Mouse (Mus musculus): ENCODE data around the gene Tbpl1. TPM values are rescaled to one million over a fixed set of nuclear protein-coding genes. Genes with fewer than 3 reads are reported as not detected.

Tbpl1 gene
- polyA plus RNA-seq, 1 experiment from 2014 or later, result 52.6 TPM

GRCm38 (mm10) chr10:22720781-22721529 is 10.8 kb downstream of the Tbpl1 start:
- Histone ChIP-seq H3K9me3 (ENCODE audit: control insufficient read depth, low read length) (no peaks in the 10 kb centered on the region), H3K27ac (ENCODE audit: low read depth) (no peak overlapping the region), H3K36me3 (ENCODE audit: control insufficient read depth, insufficient read depth, low read length) (no peaks in the 10 kb centered on the region), H3K27me3 (replicated peaks; ENCODE audit: control insufficient read depth, insufficient read depth, low read length) (no peaks in the 10 kb centered on the region), H3K9ac (ENCODE audit: low read length) (no peak overlapping the region), H3K4me3 (ENCODE audit: low read depth, low read length) (no peak overlapping the region), H3K4me1 (replicated peaks; ENCODE audit: control insufficient read depth, insufficient read depth, low read length) (0 out of 2 replicates have a peak, but pooled peaks cover 6% of the 10 kb centered on the region), H3K4me2 (ENCODE audit: low read length) (no peak overlapping the region)
- no peak for ATAC-seq (replicated peaks; ENCODE audit: low FRiP score, low TSS enrichment, low read depth)
- no peak for DNase-seq (ENCODE audit: low spot score)
- 85% methylated on average over 5 of the region's 5 CpGs for WGBS

- H3K36me3 ChIP-seq (ENCODE audit: control insufficient read depth, insufficient read depth, low read length), result no peaks in the 10 kb centered on the region
- no peak overlapping the region for H3K27ac ChIP-seq (ENCODE audit: low read depth)
- ATAC-seq (replicated peaks; ENCODE audit: low FRiP score, low TSS enrichment, low read depth), result no peak
Measured at GRCm38 (mm10) chr10:22718475-22718874, 13.3 kb downstream of the Tbpl1 start.

GRCm38 (mm10) chr10:22714520-22714919 is 17.2 kb downstream of the Tbpl1 start:
- Histone ChIP-seq H3K9ac (ENCODE audit: low read length) (no peak overlapping the region), H3K4me1 (replicated peaks; ENCODE audit: control insufficient read depth, insufficient read depth, low read length) (0 out of 2 replicates have a peak, but pooled peaks cover 15% of the 10 kb centered on the region), H3K9me3 (ENCODE audit: control insufficient read depth, low read length) (no peaks in the 10 kb centered on the region), H3K27ac (ENCODE audit: low read depth) (no peak overlapping the region), H3K36me3 (ENCODE audit: control insufficient read depth, insufficient read depth, low read length) (peaks cover 10% of the 10 kb centered on the region), H3K4me3 (ENCODE audit: low read depth, low read length) (no peak overlapping the region), H3K27me3 (replicated peaks; ENCODE audit: control insufficient read depth, insufficient read depth, low read length) (no peaks in the 10 kb centered on the region), H3K4me2 (ENCODE audit: low read length) (no peak overlapping the region)
- ATAC-seq (replicated peaks; ENCODE audit: low FRiP score, low TSS enrichment, low read depth), result peak; percentile 36; the same call in 1 of the 2 replicates
- WGBS, result 75% methylated on average over 4 of the region's 4 CpGs
- peak; percentile 62 for DNase-seq (ENCODE audit: low spot score)

More at GRCm38 (mm10) chr10:22718475-22718874, 13.3 kb downstream of the Tbpl1 start:
- no peak overlapping the region for H3K9ac ChIP-seq (ENCODE audit: low read length)
- no peak overlapping the region for H3K4me3 ChIP-seq (ENCODE audit: low read depth, low read length)
- H3K4me2 ChIP-seq (ENCODE audit: low read length), result no peak overlapping the region
- DNase-seq (ENCODE audit: low spot score), result no peak
- 33% methylated on average over 4 of the region's 4 CpGs for WGBS
- no peaks in the 10 kb centered on the region for H3K27me3 ChIP-seq (replicated peaks; ENCODE audit: control insufficient read depth, insufficient read depth, low read length)
- H3K9me3 ChIP-seq (ENCODE audit: control insufficient read depth, low read length), result no peaks in the 10 kb centered on the region
- H3K4me1 ChIP-seq (replicated peaks; ENCODE audit: control insufficient read depth, insufficient read depth, low read length), result 0 out of 2 replicates have a peak, but pooled peaks cover 16% of the 10 kb centered on the region

GRCm38 (mm10) chr10:22712955-22713354 is 18.8 kb downstream of the Tbpl1 start:
- no peak for ATAC-seq (replicated peaks; ENCODE audit: low FRiP score, low TSS enrichment, low read depth)
- Histone ChIP-seq H3K27ac (ENCODE audit: low read depth) (no peak overlapping the region), H3K9ac (ENCODE audit: low read length) (no peak overlapping the region), H3K36me3 (ENCODE audit: control insufficient read depth, insufficient read depth, low read length) (peaks cover 25% of the 10 kb centered on the region), H3K4me2 (ENCODE audit: low read length) (no peak overlapping the region), H3K4me3 (ENCODE audit: low read depth, low read length) (no peak overlapping the region), H3K27me3 (replicated peaks; ENCODE audit: control insufficient read depth, insufficient read depth, low read length) (no peaks in the 10 kb centered on the region), H3K9me3 (ENCODE audit: control insufficient read depth, low read length) (no peaks in the 10 kb centered on the region), H3K4me1 (replicated peaks; ENCODE audit: control insufficient read depth, insufficient read depth, low read length) (0 out of 2 replicates have a peak, but pooled peaks cover 13% of the 10 kb centered on the region)
- WGBS, result 36% methylated on average over 2 of the region's 2 CpGs
- no peak for DNase-seq (ENCODE audit: low spot score)

GRCm38 (mm10) chr10:22710173-22710777 is 21.5 kb downstream of the Tbpl1 start:
- H3K4me1 ChIP-seq (replicated peaks; ENCODE audit: control insufficient read depth, insufficient read depth, low read length), result 0 out of 2 replicates have a peak, but pooled peaks cover 13% of the 10 kb centered on the region
- no peak for ATAC-seq (replicated peaks; ENCODE audit: low FRiP score, low TSS enrichment, low read depth)
- DNase-seq (ENCODE audit: low spot score), result peak; percentile 39
- H3K36me3 ChIP-seq (ENCODE audit: control insufficient read depth, insufficient read depth, low read length), result peaks cover 52% of the 10 kb centered on the region
- H3K9ac ChIP-seq (ENCODE audit: low read length), result no peak overlapping the region
- H3K9me3 ChIP-seq (ENCODE audit: control insufficient read depth, low read length), result no peaks in the 10 kb centered on the region
- H3K4me3 ChIP-seq (ENCODE audit: low read depth, low read length), result no peak overlapping the region
- no peak overlapping the region for H3K4me2 ChIP-seq (ENCODE audit: low read length)
- 90% methylated on average over 13 of the region's 13 CpGs for WGBS
- no peaks in the 10 kb centered on the region for H3K27me3 ChIP-seq (replicated peaks; ENCODE audit: control insufficient read depth, insufficient read depth, low read length)
- H3K27ac ChIP-seq (ENCODE audit: low read depth), result no peak overlapping the region

- no peak overlapping the region for H3K27ac ChIP-seq (ENCODE audit: low read depth)
Measured at GRCm38 (mm10) chr10:22708190-22708843, 23.4 kb downstream of the Tbpl1 start.

GRCm38 (mm10) chr10:22703844-22704243 is 27.9 kb downstream of the Tbpl1 start:
- no peaks in the 10 kb centered on the region for H3K9me3 ChIP-seq (ENCODE audit: control insufficient read depth, low read length)
- DNase-seq (ENCODE audit: low spot score), result no peak
- H3K27ac ChIP-seq (ENCODE audit: low read depth), result no peak overlapping the region
- H3K4me1 ChIP-seq (replicated peaks; ENCODE audit: control insufficient read depth, insufficient read depth, low read length), result no peaks in the 10 kb centered on the region
- ATAC-seq (replicated peaks; ENCODE audit: low FRiP score, low TSS enrichment, low read depth), result no peak
- H3K27me3 ChIP-seq (replicated peaks; ENCODE audit: control insufficient read depth, insufficient read depth, low read length), result no peaks in the 10 kb centered on the region
- H3K9ac ChIP-seq (ENCODE audit: low read length), result no peak overlapping the region
- 78% methylated on average over 6 of the region's 6 CpGs for WGBS
- peaks cover 58% of the 10 kb centered on the region for H3K36me3 ChIP-seq (ENCODE audit: control insufficient read depth, insufficient read depth, low read length)
- no peak overlapping the region for H3K4me2 ChIP-seq (ENCODE audit: low read length)
- no peak overlapping the region for H3K4me3 ChIP-seq (ENCODE audit: low read depth, low read length)

More at GRCm38 (mm10) chr10:22708190-22708843, 23.4 kb downstream of the Tbpl1 start:
- Histone ChIP-seq H3K4me1 (replicated peaks; ENCODE audit: control insufficient read depth, insufficient read depth, low read length) (0 out of 2 replicates have a peak, but pooled peaks cover 3% of the 10 kb centered on the region), H3K9me3 (ENCODE audit: control insufficient read depth, low read length) (no peaks in the 10 kb centered on the region), H3K27me3 (replicated peaks; ENCODE audit: control insufficient read depth, insufficient read depth, low read length) (no peaks in the 10 kb centered on the region), H3K36me3 (ENCODE audit: control insufficient read depth, insufficient read depth, low read length) (peaks cover 68% of the 10 kb centered on the region), H3K9ac (ENCODE audit: low read length) (no peak overlapping the region), H3K4me3 (ENCODE audit: low read depth, low read length) (no peak overlapping the region), H3K4me2 (ENCODE audit: low read length) (no peak overlapping the region)
- no peak for DNase-seq (ENCODE audit: low spot score)
- WGBS, result 86% methylated on average over 7 of the region's 7 CpGs
- ATAC-seq (replicated peaks; ENCODE audit: low FRiP score, low TSS enrichment, low read depth), result no peak

GRCm38 (mm10) chr10:22701485-22702315 is 30.0 kb downstream of the Tbpl1 start:
- H3K4me2 ChIP-seq (ENCODE audit: low read length), result no peak overlapping the region
- no peak overlapping the region for H3K9ac ChIP-seq (ENCODE audit: low read length)
- H3K36me3 ChIP-seq (ENCODE audit: control insufficient read depth, insufficient read depth, low read length), result peaks cover 36% of the 10 kb centered on the region
- no peak overlapping the region for H3K27ac ChIP-seq (ENCODE audit: low read depth)
- WGBS, result 78% methylated on average over 12 of the region's 12 CpGs
- DNase-seq (ENCODE audit: low spot score), result no peak
- H3K4me1 ChIP-seq (replicated peaks; ENCODE audit: control insufficient read depth, insufficient read depth, low read length), result no peaks in the 10 kb centered on the region
- H3K27me3 ChIP-seq (replicated peaks; ENCODE audit: control insufficient read depth, insufficient read depth, low read length), result no peaks in the 10 kb centered on the region
- H3K4me3 ChIP-seq (ENCODE audit: low read depth, low read length), result no peak overlapping the region
- H3K9me3 ChIP-seq (ENCODE audit: control insufficient read depth, low read length), result no peaks in the 10 kb centered on the region
- ATAC-seq (replicated peaks; ENCODE audit: low FRiP score, low TSS enrichment, low read depth), result no peak

Data from intestine, embryonic 14.5 days (tissue).